Mouse (Mus musculus) forebrain, embryonic 13.5 days (tissue): ENCODE measurements around the gene Vmn1r107. TPM values are rescaled to one million over a fixed set of nuclear protein-coding genes. Genes with fewer than 3 reads are reported as not detected.
"Not testable (repeated sequence)": the region's sequence is repeated elsewhere in the genome, so short reads cannot be mapped to it uniquely, and the experiment has no call there.

ENCODE experiments used
- ATAC-seq: fragments of 200-750 bp; cut with Nextera tagmentation; 2 replicates; pipeline ENCODE4 v1.8.0; 2017
- H3K27ac ChIP-seq: fragments of 300-500 bp; sonication (generic); 2 replicates; pipeline ENCODE4 v1.5.1; 2015; ENCODE audit warnings: inconsistent platforms, mild to moderate bottlenecking, moderate library complexity
- H3K27me3 ChIP-seq: fragments of 300-500 bp; sonication (generic); 2 replicates; pipeline ENCODE4 v1.6.1; 2015; ENCODE audit warnings: mild to moderate bottlenecking, inconsistent platforms
- H3K36me3 ChIP-seq: fragments of 300-500 bp; sonication (generic); 2 replicates; pipeline ENCODE4 v1.6.1; 2015; ENCODE audit warnings: mild to moderate bottlenecking, inconsistent platforms; ENCODE audit not compliant: poor library complexity, severe bottlenecking
- H3K4me1 ChIP-seq: fragments of 300-500 bp; sonication (generic); 2 replicates; pipeline ENCODE4 v1.6.1; 2015; ENCODE audit warnings: inconsistent platforms
- H3K4me2 ChIP-seq: fragments of 300-500 bp; sonication (generic); 2 replicates; pipeline ENCODE4 v1.6.1; 2015; ENCODE audit warnings: inconsistent platforms, mild to moderate bottlenecking, moderate library complexity
- H3K4me3 ChIP-seq: fragments of 300-500 bp; sonication (generic); 2 replicates; pipeline ENCODE4 v1.5.1; 2015; ENCODE audit warnings: mild to moderate bottlenecking, inconsistent platforms
- H3K9ac ChIP-seq: fragments of 300-500 bp; sonication (generic); 2 replicates; pipeline ENCODE4 v1.6.1; 2015; ENCODE audit warnings: mild to moderate bottlenecking, inconsistent platforms
- H3K9me3 ChIP-seq: fragments of 300-500 bp; sonication (generic); replicated peaks from 2 replicates; pipeline ENCODE4 v1.6.1; 2016; ENCODE audit warnings: inconsistent platforms
- WGBS: fragments of 180-500 bp; shearing (Covaris S2); methylation state at CpG from one replicate; pipeline ENCODE4 v1.1.7; 2015; 5-methylcytosine and 5-hydroxymethylcytosine counted together
- polyA plus RNA-seq: library from polyadenylated mRNA; unstranded; fragments of >200 nt; fragmentation: Nextera tagmentation; extraction: Ambion mirVana; gene quantifications from 2 replicates; pipeline ENCODE4 v1.2.1, GENCODE M21; 2015

Gene Vmn1r107
- not detected in 2 replicates for polyA plus RNA-seq

DNA sequence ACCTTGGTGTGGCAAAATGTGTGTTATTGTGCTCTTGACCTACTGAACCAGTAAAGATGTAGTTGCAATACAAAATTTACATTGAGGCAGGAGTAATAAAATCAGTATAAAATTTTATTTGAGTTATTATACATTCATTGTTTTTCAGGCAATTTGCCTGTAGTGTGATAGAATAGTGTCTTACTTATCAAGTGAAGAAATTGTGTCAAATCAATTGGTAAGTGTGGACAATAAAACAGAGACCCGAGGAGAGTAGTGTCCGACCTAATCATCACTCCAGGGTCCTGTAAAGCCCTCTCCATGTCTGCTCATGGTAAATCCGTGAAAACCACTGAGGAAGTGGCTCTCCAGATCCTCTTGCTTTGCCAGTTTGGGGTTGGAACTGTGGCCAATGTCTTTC, at the start of gene Vmn1r107:
Gene Vmn1r107, plus strand, starts transcription at position 301 of the 400 bp plus-strand sequence.
- H3K27ac ChIP-seq, H3K4me3 ChIP-seq, H3K9me3 ChIP-seq, ATAC-seq, H3K9ac ChIP-seq, H3K27me3 ChIP-seq, H3K4me1 ChIP-seq, H3K4me2 ChIP-seq, H3K36me3 ChIP-seq: not testable (repeated sequence)
- WGBS, result no CpG with 5 or more reads among the region's 3 CpGs

DNA sequence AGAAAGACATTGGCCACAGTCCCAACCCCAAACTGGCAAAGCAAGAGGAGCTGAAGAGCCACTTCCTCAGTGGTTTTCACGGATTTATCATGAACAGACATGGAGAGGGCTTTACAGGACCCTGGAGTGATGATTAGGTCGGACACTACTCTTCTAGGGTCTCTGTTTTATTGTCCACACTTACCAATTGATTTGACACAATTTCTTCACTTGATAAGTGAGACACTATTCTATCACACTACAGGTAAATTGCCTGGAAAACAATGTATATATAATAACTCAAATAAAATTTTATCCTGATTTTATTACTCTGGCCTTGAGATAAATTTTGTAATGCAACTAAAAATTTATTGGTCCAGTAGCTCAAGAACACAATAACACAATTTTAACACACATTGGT, 34.4 kb downstream of the Vmn1r107 start, which contains the start of gene Vmn1r111:
Gene Vmn1r111, minus strand, starts transcription at position 101 of the 400 bp plus-strand sequence.
- not testable (repeated sequence) for H3K27ac ChIP-seq, H3K4me2 ChIP-seq, H3K36me3 ChIP-seq, H3K9ac ChIP-seq, H3K27me3 ChIP-seq, H3K9me3 ChIP-seq, H3K4me1 ChIP-seq, H3K4me3 ChIP-seq, ATAC-seq
- no CpG with 5 or more reads among the region's 2 CpGs for WGBS

Other genes with a start within 250 kb of the Vmn1r107 start
- not detected in 2 replicates for gene Vmn1r101, start 226.3 kb upstream of the Vmn1r107 start, polyA plus RNA-seq
- not detected in 2 replicates for gene Gm10670, start 194.0 kb upstream of the Vmn1r107 start, polyA plus RNA-seq
- not detected in 2 replicates for gene Vmn1r103, start 158.4 kb upstream of the Vmn1r107 start, polyA plus RNA-seq
- gene Vmn1r104, start 135.1 kb upstream of the Vmn1r107 start, polyA plus RNA-seq, result not detected in 2 replicates
- gene Gm5726, start 123.2 kb upstream of the Vmn1r107 start, polyA plus RNA-seq, result not detected in 2 replicates
- not detected in 2 replicates for gene Gm4141, start 92.7 kb upstream of the Vmn1r107 start, polyA plus RNA-seq
- not detected in 2 replicates for gene Gm4513, start 69.9 kb upstream of the Vmn1r107 start, polyA plus RNA-seq
- gene Vmn1r111, start 34.3 kb downstream of the Vmn1r107 start, polyA plus RNA-seq, result not detected in 2 replicates
- not detected in 2 replicates for gene Gm10668, start 61.7 kb downstream of the Vmn1r107 start, polyA plus RNA-seq
- gene Vmn1r112, start 102.3 kb downstream of the Vmn1r107 start, polyA plus RNA-seq, result not detected in 2 replicates
- not detected in 2 replicates for gene Vmn1r113, start 118.4 kb downstream of the Vmn1r107 start, polyA plus RNA-seq
- gene Vmn1r114, start 143.3 kb downstream of the Vmn1r107 start, polyA plus RNA-seq, result not detected in 2 replicates
- not detected in 2 replicates for gene Vmn1r115, start 176.1 kb downstream of the Vmn1r107 start, polyA plus RNA-seq
- gene Vmn1r116, start 203.3 kb downstream of the Vmn1r107 start, polyA plus RNA-seq, result not detected in 2 replicates
- gene Vmn1r117, start 215.2 kb downstream of the Vmn1r107 start, polyA plus RNA-seq, result not detected in 2 replicates
- gene Vmn1r118, start 243.4 kb downstream of the Vmn1r107 start, polyA plus RNA-seq, result not detected in 2 replicates